Mouse (Mus musculus) liver, adult 2 months (tissue): Measurements from ENCODE around the gene 1700022I11Rik.

Experiments used
- CTCF ChIP-seq: fragments of 200-500 bp; IDR thresholded peaks from 2 replicates; pipeline ENCODE4 v1.5.1; 2011; ENCODE audit warnings: low read depth, low read length, control low read depth
- POLR2A ChIP-seq: fragments of 200-500 bp; IDR thresholded peaks from 2 replicates; pipeline ENCODE4 v1.6.1; 2011; ENCODE audit warnings: low read length, control low read depth; ENCODE audit not compliant: insufficient read depth; ENCODE audit errors: extremely low read depth

DNA sequence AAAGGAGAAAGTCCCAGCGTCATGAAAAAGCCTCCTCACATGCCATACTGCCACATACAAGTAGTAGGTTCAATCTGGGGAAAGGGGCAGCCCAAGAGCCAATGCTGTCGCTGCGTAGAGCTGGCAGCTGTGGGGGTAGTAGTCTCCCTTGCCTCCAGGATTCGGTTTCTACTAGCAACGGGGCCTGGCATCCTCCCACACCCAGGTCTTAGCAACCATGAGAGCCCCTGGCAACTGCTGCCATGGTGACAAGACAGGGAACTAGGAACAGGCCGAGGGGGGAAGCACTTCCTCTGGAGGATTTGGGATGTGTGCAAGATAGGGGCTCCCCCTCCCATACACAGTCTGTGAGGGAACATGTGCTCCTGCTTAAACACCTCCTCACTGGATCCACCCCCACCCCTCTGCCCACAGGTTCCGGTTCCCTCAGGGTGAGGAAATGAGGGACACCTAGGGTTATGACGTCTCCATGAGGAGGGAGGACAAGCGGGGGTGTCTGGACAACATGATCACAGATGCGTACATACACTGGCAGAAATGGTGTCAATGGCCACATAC lies 22.6 kb upstream of the 1700022I11Rik start:
- no peak for TF ChIP-seq POLR2A
- no peak for TF ChIP-seq CTCF
